Mouse (Mus musculus) heart, embryonic 16.5 days (tissue): ENCODE measurements around the gene Calm5. TPM values are rescaled to one million over a fixed set of nuclear protein-coding genes. Genes with fewer than 3 reads are reported as not detected.

ENCODE experiments used
- ATAC-seq: fragments of 200-750 bp; cut with Nextera tagmentation; replicated peaks from 2 replicates; pipeline ENCODE4 v1.8.0; 2017; ENCODE audit warnings: moderate number of reproducible peaks; ENCODE audit not compliant: insufficient read depth, low FRiP score; ENCODE audit errors: extremely low read depth
- H3K27ac ChIP-seq: fragments of 300-500 bp; sonication (generic); 2 replicates; pipeline ENCODE4 v1.5.1; 2014; ENCODE audit warnings: mild to moderate bottlenecking, low read length, control low read depth, moderate library complexity
- H3K27me3 ChIP-seq: fragments of 300-500 bp; sonication (generic); 2 replicates; pipeline ENCODE4 v1.6.1; 2014; ENCODE audit warnings: low read length, mixed read lengths; ENCODE audit not compliant: control insufficient read depth, insufficient read depth
- H3K36me3 ChIP-seq: fragments of 300-500 bp; sonication (generic); 2 replicates; pipeline ENCODE4 v1.6.1; 2014; ENCODE audit not compliant: control insufficient read depth, insufficient read depth
- H3K4me1 ChIP-seq: fragments of 300-500 bp; sonication (generic); 2 replicates; pipeline ENCODE4 v1.6.1; 2014; ENCODE audit warnings: low read length, mixed read lengths; ENCODE audit not compliant: control insufficient read depth, insufficient read depth
- H3K4me2 ChIP-seq: fragments of 300-500 bp; sonication (generic); 2 replicates; pipeline ENCODE4 v1.6.1; 2014; ENCODE audit warnings: low read depth, mild to moderate bottlenecking, control low read depth, low read length
- H3K4me3 ChIP-seq: fragments of 300-500 bp; sonication (generic); 2 replicates; pipeline ENCODE4 v1.5.1; 2014; ENCODE audit warnings: mild to moderate bottlenecking, control low read depth, low read length
- H3K9ac ChIP-seq: fragments of 300-500 bp; sonication (generic); 2 replicates; pipeline ENCODE4 v1.6.1; 2014; ENCODE audit warnings: low read length, control low read depth
- H3K9me3 ChIP-seq: fragments of 300-500 bp; sonication (generic); replicated peaks from 2 replicates; pipeline ENCODE4 v1.6.1; 2016; ENCODE audit warnings: low read length; ENCODE audit not compliant: control insufficient read depth
- WGBS: fragments of 180-500 bp; shearing (Covaris S2); extraction: QIAGEN DNeasy Blood & Tissue Kit; methylation state at CpG from one replicate; pipeline ENCODE4 v1.1.7; 2014; 5-methylcytosine and 5-hydroxymethylcytosine counted together
- polyA plus RNA-seq: library from polyadenylated mRNA; unstranded; fragments of >200 nt; fragmentation: Nextera tagmentation; extraction: Ambion mirVana; gene quantifications from 2 replicates; pipeline ENCODE4 v1.2.1, GENCODE M21; 2015

Calm5 gene
- polyA plus RNA-seq, 1 experiment from 2014 or later = not detected

- WGBS = 60% methylated on average over 4 of the region's 4 CpGs
- Histone ChIP-seq H3K4me2 (no peak overlapping the region), H3K4me3 (no peak overlapping the region), H3K27me3 (no peaks in the 10 kb centered on the region), H3K27ac (no peak overlapping the region), H3K4me1 (peaks cover 4% of the 10 kb centered on the region; the same call in 1 of the 2 replicates), H3K36me3 (peaks cover 8% of the 10 kb centered on the region), H3K9ac (no peak overlapping the region), H3K9me3 (no peaks in the 10 kb centered on the region)
- peak; percentile 41; the same call in 1 of the 2 replicates for ATAC-seq
Observed at GRCm38 (mm10) chr13:3877679-3878220, 23.8 kb downstream of the Calm5 start.

GRCm38 (mm10) chr13:3886663-3887062, 32.7 kb downstream of the Calm5 start:
- H3K4me2 ChIP-seq = no peak overlapping the region
- H3K9ac ChIP-seq = no peak overlapping the region
- no peak overlapping the region for H3K4me3 ChIP-seq
- H3K27ac ChIP-seq = no peak overlapping the region
- H3K27me3 ChIP-seq = no peaks in the 10 kb centered on the region
- WGBS = 89% methylated on average over 7 of the region's 7 CpGs
- H3K4me1 ChIP-seq = peaks cover 7% of the 10 kb centered on the region
- no peaks in the 10 kb centered on the region for H3K9me3 ChIP-seq
- ATAC-seq = no peak
- peaks cover 47% of the 10 kb centered on the region for H3K36me3 ChIP-seq

GRCm38 (mm10) chr13:3889111-3889510, 35.1 kb downstream of the Calm5 start:
- H3K4me3 ChIP-seq = no peak overlapping the region
- 86% methylated on average over 3 of the region's 3 CpGs for WGBS
- H3K27me3 ChIP-seq = no peaks in the 10 kb centered on the region
- no peak overlapping the region for H3K27ac ChIP-seq
- peaks cover 42% of the 10 kb centered on the region for H3K36me3 ChIP-seq
- no peak overlapping the region for H3K9ac ChIP-seq
- H3K9me3 ChIP-seq = no peaks in the 10 kb centered on the region
- no peak for ATAC-seq
- peaks cover 10% of the 10 kb centered on the region for H3K4me1 ChIP-seq
- no peak overlapping the region for H3K4me2 ChIP-seq

GRCm38 (mm10) chr13:3890061-3890460, 36.1 kb downstream of the Calm5 start:
- ATAC-seq = no peak
- Histone ChIP-seq H3K9me3 (no peaks in the 10 kb centered on the region), H3K36me3 (peaks cover 34% of the 10 kb centered on the region), H3K4me3 (no peak overlapping the region), H3K9ac (no peak overlapping the region), H3K4me1 (peaks cover 10% of the 10 kb centered on the region), H3K27ac (no peak overlapping the region), H3K27me3 (no peaks in the 10 kb centered on the region), H3K4me2 (0 out of 2 replicates have a peak overlapping the region, but pooled peaks have one; percentile 9)
- 46% methylated on average over 8 of the region's 8 CpGs for WGBS

GRCm38 (mm10) chr13:3891479-3892087, 37.6 kb downstream of the Calm5 start:
- Histone ChIP-seq H3K4me3 (peak overlapping the region; percentile 74), H3K9ac (peak overlapping the region; percentile 79), H3K9me3 (no peaks in the 10 kb centered on the region), H3K27me3 (no peaks in the 10 kb centered on the region), H3K4me2 (peak overlapping the region; percentile 69), H3K27ac (no peak overlapping the region; the same call in 1 of the 2 replicates), H3K36me3 (peaks cover 20% of the 10 kb centered on the region), H3K4me1 (peaks cover 12% of the 10 kb centered on the region)
- WGBS = 47% methylated on average over 8 of the region's 8 CpGs
- no peak for ATAC-seq

GRCm38 (mm10) chr13:3892601-3893000, 38.6 kb downstream of the Calm5 start:
- Histone ChIP-seq H3K4me2 (peak overlapping the region; percentile 69), H3K36me3 (peaks cover 10% of the 10 kb centered on the region), H3K4me1 (peaks cover 15% of the 10 kb centered on the region), H3K4me3 (peak overlapping the region; percentile 74), H3K27ac (no peak overlapping the region), H3K9ac (peak overlapping the region; percentile 79), H3K27me3 (no peaks in the 10 kb centered on the region), H3K9me3 (no peaks in the 10 kb centered on the region)
- ATAC-seq = no peak
- 13% methylated on average over 7 of the region's 7 CpGs for WGBS

- H3K27me3 ChIP-seq = no peaks in the 10 kb centered on the region
- peaks cover 15% of the 10 kb centered on the region for H3K4me1 ChIP-seq
- H3K27ac ChIP-seq = peak overlapping the region; percentile 68
- no peaks in the 10 kb centered on the region for H3K9me3 ChIP-seq
- H3K9ac ChIP-seq = peak overlapping the region; percentile 79
- peak overlapping the region; percentile 69 for H3K4me2 ChIP-seq
- H3K36me3 ChIP-seq = peaks cover 5% of the 10 kb centered on the region; the same call in 1 of the 2 replicates
- under 1% methylated on average over 35 of the region's 35 CpGs for WGBS
- peak; percentile 98 for ATAC-seq
- H3K4me3 ChIP-seq = peak overlapping the region; percentile 74
Observed at GRCm38 (mm10) chr13:3893126-3893734, 39.3 kb downstream of the Calm5 start.

GRCm38 (mm10) chr13:3894549-3894948, 40.6 kb downstream of the Calm5 start:
- Histone ChIP-seq H3K27ac (no peak overlapping the region), H3K4me1 (peaks cover 12% of the 10 kb centered on the region; the same call in 1 of the 2 replicates), H3K4me2 (no peak overlapping the region), H3K9ac (no peak overlapping the region), H3K4me3 (no peak overlapping the region), H3K9me3 (no peaks in the 10 kb centered on the region), H3K27me3 (no peaks in the 10 kb centered on the region), H3K36me3 (no peaks in the 10 kb centered on the region)
- ATAC-seq = no peak
- 75% methylated on average over 8 of the region's 8 CpGs for WGBS

GRCm38 (mm10) chr13:3895397-3895980, 41.5 kb downstream of the Calm5 start:
- Histone ChIP-seq H3K27ac (no peak overlapping the region), H3K9ac (no peak overlapping the region), H3K36me3 (no peaks in the 10 kb centered on the region), H3K4me1 (peaks cover 12% of the 10 kb centered on the region; the same call in 1 of the 2 replicates), H3K9me3 (no peaks in the 10 kb centered on the region), H3K27me3 (no peaks in the 10 kb centered on the region), H3K4me3 (no peak overlapping the region), H3K4me2 (no peak overlapping the region)
- 73% methylated on average over 8 of the region's 8 CpGs for WGBS
- no peak for ATAC-seq
